Mouse (Mus musculus) limb, embryonic 13.5 days (tissue): ENCODE results near the gene Lin52. TPM values are rescaled to one million over a fixed set of nuclear protein-coding genes. Genes with fewer than 3 reads are reported as not detected.

Source experiments
- ATAC-seq: fragments of 200-750 bp; cut with Nextera tagmentation; 2 replicates; pipeline ENCODE4 v1.8.0; 2017; ENCODE audit warnings: low read depth, moderate number of reproducible peaks, moderate TSS enrichment; ENCODE audit not compliant: low FRiP score
- H3K27ac ChIP-seq: fragments of 300-500 bp; sonication (generic); 2 replicates; pipeline ENCODE4 v1.5.1; 2015; ENCODE audit warnings: inconsistent platforms, mild to moderate bottlenecking, moderate library complexity
- H3K27me3 ChIP-seq: fragments of 300-500 bp; sonication (generic); 2 replicates; pipeline ENCODE4 v1.6.1; 2015; ENCODE audit warnings: mild to moderate bottlenecking, inconsistent platforms
- H3K36me3 ChIP-seq: fragments of 300-500 bp; sonication (generic); 2 replicates; pipeline ENCODE4 v1.6.1; 2015; ENCODE audit warnings: inconsistent platforms, mild to moderate bottlenecking, moderate library complexity
- H3K4me1 ChIP-seq: fragments of 300-500 bp; sonication (generic); 2 replicates; pipeline ENCODE4 v1.6.1; 2015; ENCODE audit warnings: inconsistent platforms
- H3K4me2 ChIP-seq: fragments of 300-500 bp; sonication (generic); replicated peaks from 2 replicates; pipeline ENCODE4 v1.6.1; 2015; ENCODE audit warnings: inconsistent platforms, mild to moderate bottlenecking, moderate library complexity
- H3K4me3 ChIP-seq: fragments of 300-500 bp; sonication (generic); 2 replicates; pipeline ENCODE4 v1.5.1; 2015; ENCODE audit warnings: moderate library complexity, mild to moderate bottlenecking, inconsistent platforms
- H3K9ac ChIP-seq: fragments of 300-500 bp; sonication (generic); 2 replicates; pipeline ENCODE4 v1.6.1; 2015; ENCODE audit warnings: mild to moderate bottlenecking, inconsistent platforms
- H3K9me3 ChIP-seq: fragments of 300-500 bp; sonication (generic); 2 replicates; pipeline ENCODE4 v1.6.1; 2016; ENCODE audit warnings: inconsistent platforms
- WGBS: fragments of 180-500 bp; shearing (Covaris S2); methylation state at CpG from one replicate; pipeline ENCODE4 v1.1.7; 2015; 5-methylcytosine and 5-hydroxymethylcytosine counted together
- polyA plus RNA-seq: library from polyadenylated mRNA; unstranded; fragments of >200 nt; fragmentation: Nextera tagmentation; extraction: Ambion mirVana; gene quantifications from 2 replicates; pipeline ENCODE4 v1.2.1, GENCODE M21; 2015

Gene Lin52
- polyA plus RNA-seq, 1 experiment from 2014 or later = 26.8 TPM

- Histone ChIP-seq H3K9me3 (no peaks in the 10 kb centered on the region), H3K36me3 (peaks cover 18% of the 10 kb centered on the region; the same call in 1 of the 2 replicates), H3K9ac (no peak overlapping the region), H3K4me3 (no peak overlapping the region), H3K4me2 (no peak overlapping the region), H3K4me1 (no peaks in the 10 kb centered on the region), H3K27me3 (no peaks in the 10 kb centered on the region), H3K27ac (no peak overlapping the region)
- ATAC-seq = no peak
- 66% methylated on average over 2 of the region's 2 CpGs for WGBS
Measured at GRCm38 (mm10) chr12:84481251-84481650, 30.0 kb downstream of the Lin52 start.

GRCm38 (mm10) chr12:84482778-84483585, 31.8 kb downstream of the Lin52 start:
- Histone ChIP-seq H3K9ac (no peak overlapping the region), H3K4me3 (no peak overlapping the region), H3K36me3 (peaks cover 18% of the 10 kb centered on the region; the same call in 1 of the 2 replicates), H3K4me1 (peaks cover 9% of the 10 kb centered on the region), H3K27ac (no peak overlapping the region), H3K9me3 (no peaks in the 10 kb centered on the region), H3K27me3 (no peaks in the 10 kb centered on the region), H3K4me2 (no peak overlapping the region)
- WGBS = 57% methylated on average over 14 of the region's 14 CpGs
- ATAC-seq = no peak

- Histone ChIP-seq H3K4me1 (peaks cover 10% of the 10 kb centered on the region), H3K9ac (no peak overlapping the region), H3K4me2 (no peak overlapping the region), H3K27ac (no peak overlapping the region), H3K27me3 (no peaks in the 10 kb centered on the region), H3K9me3 (no peaks in the 10 kb centered on the region), H3K4me3 (no peak overlapping the region), H3K36me3 (no peaks in the 10 kb centered on the region)
- 14% methylated on average over 8 of the region's 8 CpGs for WGBS
- ATAC-seq = no peak
Measured at GRCm38 (mm10) chr12:84487324-84488056, 36.3 kb downstream of the Lin52 start.

- Histone ChIP-seq H3K27me3 (no peaks in the 10 kb centered on the region), H3K4me1 (no peaks in the 10 kb centered on the region), H3K4me3 (no peak overlapping the region), H3K9ac (no peak overlapping the region), H3K4me2 (no peak overlapping the region), H3K9me3 (no peaks in the 10 kb centered on the region), H3K27ac (no peak overlapping the region), H3K36me3 (no peaks in the 10 kb centered on the region)
- no peak for ATAC-seq
- WGBS = 96% methylated on average over 1 of the region's 1 CpGs
Measured at GRCm38 (mm10) chr12:84496795-84497194, 45.6 kb downstream of the Lin52 start.

GRCm38 (mm10) chr12:84500528-84501263, 49.5 kb downstream of the Lin52 start:
- H3K9me3 ChIP-seq = no peaks in the 10 kb centered on the region
- no peak overlapping the region for H3K4me3 ChIP-seq
- no peak overlapping the region for H3K9ac ChIP-seq
- H3K27ac ChIP-seq = no peak overlapping the region
- no peak overlapping the region for H3K4me2 ChIP-seq
- WGBS = 76% methylated on average over 8 of the region's 8 CpGs
- no peaks in the 10 kb centered on the region for H3K4me1 ChIP-seq
- no peak for ATAC-seq
- H3K36me3 ChIP-seq = no peaks in the 10 kb centered on the region
- no peaks in the 10 kb centered on the region for H3K27me3 ChIP-seq

- no peak overlapping the region for H3K9ac ChIP-seq
- H3K9me3 ChIP-seq = no peaks in the 10 kb centered on the region
- no peak overlapping the region for H3K4me2 ChIP-seq
- no peaks in the 10 kb centered on the region for H3K36me3 ChIP-seq
- no peaks in the 10 kb centered on the region for H3K27me3 ChIP-seq
- no peak overlapping the region for H3K27ac ChIP-seq
- ATAC-seq = no peak
- no peak overlapping the region for H3K4me3 ChIP-seq
- 83% methylated on average over 4 of the region's 4 CpGs for WGBS
- H3K4me1 ChIP-seq = no peaks in the 10 kb centered on the region
Measured at GRCm38 (mm10) chr12:84501278-84501677, 50.1 kb downstream of the Lin52 start.

- Histone ChIP-seq H3K27me3 (no peaks in the 10 kb centered on the region), H3K27ac (no peak overlapping the region), H3K9ac (no peak overlapping the region), H3K9me3 (no peaks in the 10 kb centered on the region), H3K4me1 (no peaks in the 10 kb centered on the region), H3K4me3 (no peak overlapping the region), H3K4me2 (no peak overlapping the region), H3K36me3 (no peaks in the 10 kb centered on the region)
- no peak for ATAC-seq
- 86% methylated on average over 4 of the region's 4 CpGs for WGBS
Measured at GRCm38 (mm10) chr12:84506856-84507255, 55.6 kb downstream of the Lin52 start.

- H3K4me3 ChIP-seq = no peak overlapping the region
- no peak overlapping the region for H3K9ac ChIP-seq
- H3K27ac ChIP-seq = no peak overlapping the region
- 75% methylated on average over 3 of the region's 3 CpGs for WGBS
- no peak overlapping the region for H3K4me2 ChIP-seq
- no peaks in the 10 kb centered on the region; the same call in 1 of the 2 replicates for H3K36me3 ChIP-seq
- H3K4me1 ChIP-seq = no peaks in the 10 kb centered on the region
- no peaks in the 10 kb centered on the region for H3K9me3 ChIP-seq
- ATAC-seq = no peak
- H3K27me3 ChIP-seq = no peaks in the 10 kb centered on the region
Measured at GRCm38 (mm10) chr12:84512016-84512415, 60.8 kb downstream of the Lin52 start.

- H3K9ac ChIP-seq = no peak overlapping the region
- WGBS = 77% methylated on average over 4 of the region's 4 CpGs
- no peaks in the 10 kb centered on the region; the same call in 1 of the 2 replicates for H3K36me3 ChIP-seq
- no peak overlapping the region for H3K4me2 ChIP-seq
- H3K4me1 ChIP-seq = no peaks in the 10 kb centered on the region
- no peaks in the 10 kb centered on the region for H3K9me3 ChIP-seq
- no peaks in the 10 kb centered on the region for H3K27me3 ChIP-seq
- no peak overlapping the region for H3K27ac ChIP-seq
- no peak for ATAC-seq
- H3K4me3 ChIP-seq = no peak overlapping the region
Measured at GRCm38 (mm10) chr12:84515486-84515885, 64.3 kb downstream of the Lin52 start.

GRCm38 (mm10) chr12:84516642-84517041, 65.4 kb downstream of the Lin52 start:
- no peaks in the 10 kb centered on the region for H3K4me1 ChIP-seq
- WGBS = 100% methylated on average over 1 of the region's 1 CpGs
- no peak overlapping the region for H3K4me2 ChIP-seq
- H3K9ac ChIP-seq = no peak overlapping the region
- ATAC-seq = no peak
- H3K27me3 ChIP-seq = no peaks in the 10 kb centered on the region
- no peak overlapping the region for H3K4me3 ChIP-seq
- no peaks in the 10 kb centered on the region; the same call in 1 of the 2 replicates for H3K36me3 ChIP-seq
- H3K27ac ChIP-seq = no peak overlapping the region
- H3K9me3 ChIP-seq = no peaks in the 10 kb centered on the region

GRCm38 (mm10) chr12:84518018-84518417, 66.8 kb downstream of the Lin52 start:
- ATAC-seq = no peak
- Histone ChIP-seq H3K4me2 (no peak overlapping the region), H3K9me3 (no peaks in the 10 kb centered on the region), H3K9ac (no peak overlapping the region), H3K36me3 (no peaks in the 10 kb centered on the region), H3K27ac (no peak overlapping the region), H3K4me1 (peaks cover 3% of the 10 kb centered on the region), H3K4me3 (no peak overlapping the region), H3K27me3 (no peaks in the 10 kb centered on the region)
- WGBS = 91% methylated on average over 2 of the region's 2 CpGs

GRCm38 (mm10) chr12:84523728-84524127, 72.5 kb downstream of the Lin52 start:
- WGBS = 15% methylated on average over 3 of the region's 3 CpGs
- ATAC-seq = peak; percentile 55; the same call in 1 of the 2 replicates
- H3K9me3 ChIP-seq = no peaks in the 10 kb centered on the region
- H3K27me3 ChIP-seq = no peaks in the 10 kb centered on the region
- peaks cover 6% of the 10 kb centered on the region; the same call in 1 of the 2 replicates for H3K36me3 ChIP-seq
- H3K4me2 ChIP-seq = peak overlapping the region; percentile 36
- no peak overlapping the region for H3K4me3 ChIP-seq
- no peak overlapping the region for H3K9ac ChIP-seq
- H3K4me1 ChIP-seq = peaks cover 38% of the 10 kb centered on the region
- peak overlapping the region; percentile 72; the same call in 1 of the 2 replicates for H3K27ac ChIP-seq
